ENCODE assay signal across 16 mouse cellular contexts in the genomic region with DNA sequence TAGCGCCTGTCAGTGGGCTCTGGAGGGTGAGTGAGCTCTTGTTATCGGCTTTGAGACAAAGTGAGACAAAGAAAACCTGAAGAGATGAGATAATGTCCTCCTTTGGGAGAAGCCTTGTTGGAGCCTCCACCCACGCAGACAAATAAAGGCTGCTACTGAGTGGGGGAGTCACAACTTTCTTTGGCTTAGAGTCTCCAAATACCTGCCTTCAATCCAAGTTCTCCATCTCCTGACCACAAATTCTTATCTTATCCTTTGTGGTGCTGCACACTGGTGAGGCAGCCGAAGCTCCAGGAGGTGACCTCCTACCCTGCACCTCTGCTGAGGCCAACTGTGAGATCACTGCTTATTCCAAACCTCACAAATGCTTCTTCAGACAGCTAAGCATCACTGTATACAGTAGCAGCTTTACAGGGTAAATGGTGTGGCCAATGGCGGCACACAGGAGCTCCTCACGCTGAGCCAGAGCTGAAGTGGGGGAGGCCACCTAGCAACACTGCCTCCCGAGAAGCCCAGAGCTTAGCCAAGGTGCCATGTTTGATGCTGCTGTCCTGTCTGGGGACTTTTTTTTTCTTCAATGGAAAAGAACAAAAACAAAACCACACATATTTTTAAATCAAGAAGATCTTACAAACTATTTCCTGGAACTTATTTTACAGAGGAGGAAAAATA.
DNase-seq lines count a peak whose midpoint lies in the region; ATAC-seq and TF ChIP-seq lines count a peak whose summit lies in the region.
"Had no signal": no experiment of that assay in that cellular context is flagged by ENCODE, and none has a peak within 500 bp of the region (broad histone marks: within the 10 kb centered on the region; RNA-seq: fewer than 3 reads in every experiment).

No protein-coding gene starts in this region.

- no peak overlapping the region for H3K9ac ChIP-seq in kidney, postnatal 0 days (ENCODE audit: low read depth, low read length)
- H3K9ac ChIP-seq in CH12.LX (ENCODE audit: insufficient read depth, low read depth), result no peak overlapping the region
- H3K9ac ChIP-seq in liver, embryonic 15.5 days, result no peak overlapping the region
- no peak overlapping the region for H3K9ac ChIP-seq in hindbrain, embryonic 13.5 days
- H3K9ac ChIP-seq: embryonic facial prominence, embryonic 13.5 days; forebrain, embryonic 13.5 days; heart, embryonic 15.5 days had no signal

- no peak for ATAC-seq in kidney, postnatal 0 days (replicated peaks; ENCODE audit: low FRiP score, low read depth)
- ATAC-seq in liver, embryonic 15.5 days (ENCODE audit: insufficient read depth), result peak; percentile 80
- ATAC-seq in hindbrain, embryonic 13.5 days (ENCODE audit: low FRiP score), result no peak
- ATAC-seq: forebrain, embryonic 13.5 days had no signal

- 69% methylated on average over 7 of the region's 7 CpGs for WGBS in kidney, postnatal 0 days
- 28% methylated on average over 7 of the region's 7 CpGs for WGBS in liver, embryonic 15.5 days (ENCODE audit: insufficient replicate concordance)
- 88% methylated on average over 7 of the region's 7 CpGs for WGBS in hindbrain, embryonic 13.5 days

- in situ Hi-C loops in CH12.LX (cut with MboI; ENCODE audit: low pct_ligation_motif_present, low pct_unique_long_range_greater_than_20kb, low sequenced_read_pairs), result loop anchor here (10.0 kb wide), 1 partner anchor 47 kb away; no protein-coding TSS in a partner anchor

- TF ChIP-seq CTCF in kidney, postnatal 0 days (IDR thresholded peaks at IDR 0.05; ENCODE audit: low read depth), result no peak
- no peak for TF ChIP-seq CTCF in CH12.LX (conservative IDR thresholded peaks at IDR 0.05 in 1 of 2, IDR thresholded peaks at IDR 0.05 in 1 of 2; ENCODE audit: low read depth in 2 of 2, low read length in 2 of 2)

- no peak for TF ChIP-seq EP300 in CH12.LX (IDR thresholded peaks at IDR 0.05; ENCODE audit: low read length)

- no peak overlapping the region for H3K4me2 ChIP-seq in kidney, postnatal 0 days (ENCODE audit: low read length)
- no peak overlapping the region for H3K4me2 ChIP-seq in CH12.LX (ENCODE audit: insufficient read depth, low read depth, poor library complexity, severe bottlenecking)
- 0 out of 2 replicates have a peak overlapping the region, but pooled peaks have one; percentile 10 for H3K4me2 ChIP-seq in liver, embryonic 15.5 days
- no peak overlapping the region for H3K4me2 ChIP-seq in hindbrain, embryonic 13.5 days
- H3K4me2 ChIP-seq: embryonic facial prominence, embryonic 13.5 days; forebrain, embryonic 13.5 days; heart, embryonic 15.5 days had no signal

- TF ChIP-seq RAD21 in CH12.LX (IDR thresholded peaks at IDR 0.05; ENCODE audit: low read depth, low read length), result no peak

- dilution Hi-C loops in CH12.LX (cut with MboI; ENCODE audit: extremely low pct_ligation_motif_present, extremely low pct_unique_long_range_greater_than_20kb, low sequenced_read_pairs), result no loop called here

- peak; percentile 23 for DNase-seq in kidney, postnatal 0 days (ENCODE audit: low spot score)
- no peak for DNase-seq in kidney, postnatal 4 days
- no peak for DNase-seq in CH12.LX (ENCODE audit: extremely low read depth)
- DNase-seq in c-Kit-positive CD71-positive TER-119-positive erythroid progenitor cells, embryonic 14.5 days (ENCODE audit: low spot score), result peak; percentile 58
- DNase-seq in natural killer cell, adult 2 months (ENCODE audit: low spot score in 2 of 2), result no peak
- no peak for DNase-seq in lung, postnatal 25 days (ENCODE audit: low spot score)
- DNase-seq: adrenal gland, adult 2 months; cerebellum, postnatal 36 days; gastrocnemius, postnatal 10 days; right cerebral cortex, postnatal 14 days; thymus, postnatal 25 days had no signal

- peaks cover 2% of the 10 kb centered on the region; the same call in 1 of the 2 replicates for H3K4me1 ChIP-seq in kidney, postnatal 0 days (replicated peaks; ENCODE audit: insufficient read depth, low read length)
- H3K4me1 ChIP-seq in CH12.LX (ENCODE audit: control insufficient read depth in 1 of 2, insufficient read depth in 2 of 2), result peaks cover 21 to 42% of the 10 kb centered on the region in 2 experiments
- H3K4me1 ChIP-seq in liver, embryonic 15.5 days (replicated peaks), result peaks cover 13% of the 10 kb centered on the region
- H3K4me1 ChIP-seq in hindbrain, embryonic 13.5 days (replicated peaks), result no peaks in the 10 kb centered on the region

- no peak overlapping the region for H3K4me3 ChIP-seq in kidney, postnatal 0 days (replicated peaks; ENCODE audit: low read depth, low read length)
- no peak overlapping the region for H3K4me3 ChIP-seq in CH12.LX (replicated peaks in 1 of 3; ENCODE audit: low read depth in 2 of 3, low read length in 2 of 3, poor library complexity in 1 of 3)
- H3K4me3 ChIP-seq in liver, embryonic 15.5 days (replicated peaks), result no peak overlapping the region
- H3K4me3 ChIP-seq in hindbrain, embryonic 13.5 days, result no peak overlapping the region
- H3K4me3 ChIP-seq: embryonic facial prominence, embryonic 13.5 days; forebrain, embryonic 13.5 days; heart, embryonic 15.5 days had no signal

- peak overlapping the region; percentile 51; the same call in 1 of the 2 replicates for H3K27ac ChIP-seq in kidney, postnatal 0 days
- H3K27ac ChIP-seq in CH12.LX (ENCODE audit: insufficient read depth, low read depth), result no peak overlapping the region
- no peak overlapping the region for H3K27ac ChIP-seq in liver, embryonic 15.5 days (replicated peaks)
- H3K27ac ChIP-seq in hindbrain, embryonic 13.5 days, result no peak overlapping the region
- H3K27ac ChIP-seq: embryonic facial prominence, embryonic 13.5 days; forebrain, embryonic 13.5 days; heart, embryonic 15.5 days had no signal

- H3K27me3 ChIP-seq in kidney, postnatal 0 days (ENCODE audit: insufficient read depth, low read length), result no peaks in the 10 kb centered on the region
- H3K27me3 ChIP-seq in CH12.LX (replicated peaks), result no peaks in the 10 kb centered on the region
- H3K27me3 ChIP-seq in liver, embryonic 15.5 days, result no peaks in the 10 kb centered on the region
- no peaks in the 10 kb centered on the region for H3K27me3 ChIP-seq in hindbrain, embryonic 13.5 days
- H3K27me3 ChIP-seq: embryonic facial prominence, embryonic 13.5 days; forebrain, embryonic 13.5 days; heart, embryonic 15.5 days had no signal

- H3K9me3 ChIP-seq in kidney, postnatal 0 days (replicated peaks; ENCODE audit: low read length), result no peaks in the 10 kb centered on the region
- no peaks in the 10 kb centered on the region for H3K9me3 ChIP-seq in CH12.LX (replicated peaks; ENCODE audit: low read length)
- no peaks in the 10 kb centered on the region for H3K9me3 ChIP-seq in liver, embryonic 15.5 days (replicated peaks)
- no peaks in the 10 kb centered on the region for H3K9me3 ChIP-seq in hindbrain, embryonic 13.5 days
- H3K9me3 ChIP-seq: embryonic facial prominence, embryonic 13.5 days; forebrain, embryonic 13.5 days; heart, embryonic 15.5 days had no signal

- TF ChIP-seq POLR2A in CH12.LX (IDR thresholded peaks at IDR 0.05; ENCODE audit: low read depth, low read length), result no peak

- no peaks in the 10 kb centered on the region for H3K79me2 ChIP-seq in CH12.LX (replicated peaks; ENCODE audit: control insufficient read depth, extremely low read depth, insufficient read depth, poor library complexity, severe bottlenecking)

- H3K36me3 ChIP-seq in kidney, postnatal 0 days (ENCODE audit: insufficient read depth, low read length), result no peaks in the 10 kb centered on the region
- no peaks in the 10 kb centered on the region for H3K36me3 ChIP-seq in CH12.LX (replicated peaks in 1 of 2; ENCODE audit: control insufficient read depth in 1 of 2, insufficient read depth in 1 of 2, low read length in 1 of 2)
- no peaks in the 10 kb centered on the region for H3K36me3 ChIP-seq in liver, embryonic 15.5 days (replicated peaks)
- H3K36me3 ChIP-seq in hindbrain, embryonic 13.5 days, result peaks cover 2% of the 10 kb centered on the region; the same call in 1 of the 2 replicates
- H3K36me3 ChIP-seq: embryonic facial prominence, embryonic 13.5 days; heart, embryonic 15.5 days had no signal

TF ChIP-seq in CH12.LX, 34 proteins besides CTCF, POLR2A, EP300 and RAD21:
- TF ChIP-seq MAFK (IDR thresholded peaks at IDR 0.05; ENCODE audit: insufficient replicate concordance, low read length) (no peak), MXI1 (IDR thresholded peaks at IDR 0.05; ENCODE audit: low read depth, low read length) (peak; percentile 21; the same call in 1 of the 2 replicates), ZNF384 (IDR thresholded peaks at IDR 0.05; ENCODE audit: low read depth, low read length) (peak; percentile 32; the same call in 1 of the 2 replicates), NELFE (IDR thresholded peaks at IDR 0.05; ENCODE audit: low read depth, low read length) (no peak), BHLHE40 (IDR thresholded peaks at IDR 0.05; ENCODE audit: low read depth, low read length) (no peak), JUND (conservative IDR thresholded peaks at IDR 0.05; ENCODE audit: low read depth, low read length) (no peak), MYC (IDR thresholded peaks at IDR 0.05; ENCODE audit: low read depth, low read length) (no peak), KAT2A (IDR thresholded peaks at IDR 0.05; ENCODE audit: insufficient replicate concordance, low read length) (no peak)

Comparison
In these comparisons a context has a peak if more than half of its experiments do, and no peak if none do; other contexts are left out.
1. DNase-seq: peak in kidney, postnatal 0 days (single experiment) and c-Kit-positive CD71-positive TER-119-positive erythroid progenitor cells, embryonic 14.5 days (single experiment); none in kidney, postnatal 4 days (0 of 2), CH12.LX (single experiment), natural killer cell, adult 2 months (0 of 2) and lung, postnatal 25 days (single experiment).